Mouse (Mus musculus) left cerebral cortex, adult 2 months (tissue): Measurements from ENCODE around the gene Map3k19. TPM values are rescaled to one million over a fixed set of nuclear protein-coding genes. Genes with fewer than 3 reads are reported as not detected.

Experiments
- DNase-seq, 2 experiments: peaks; one replicate each; pipeline ENCODE4 v3.0.0; 2021 to 2022; ENCODE audit warnings: low spot score in 2 of 2, mixed read lengths in 1 of 2; ENCODE audit errors: extremely low spot score in 1 of 2
- H3K27ac ChIP-seq: fragments of 200-600 bp; 2 replicates; pipeline ENCODE4 v1.8.1; 2022
- H3K4me3 ChIP-seq: fragments of 200-600 bp; 2 replicates; pipeline ENCODE4 v1.8.1; 2022
- CTCF ChIP-seq: fragments of 200-600 bp; IDR thresholded peaks from 2 replicates; pipeline ENCODE4 v1.8.1; 2022; ENCODE audit warnings: antibody characterized with exemption, mild to moderate bottlenecking, moderate library complexity
- intact Hi-C: fragments of 180-260 bp; cut with DNase I; formaldehyde crosslinking; loops from one replicate; pipeline ENCODE4 v1.15.1; 2025
- total RNA-seq, 2 experiments: library from RNA; stranded (reverse); gene quantifications; 2 replicates each; pipeline ENCODE4 v1.2.3; 2021

Gene Map3k19
- total RNA-seq, 2 experiments from 2014 or later = 7.7 to 10.2 TPM

DNA sequence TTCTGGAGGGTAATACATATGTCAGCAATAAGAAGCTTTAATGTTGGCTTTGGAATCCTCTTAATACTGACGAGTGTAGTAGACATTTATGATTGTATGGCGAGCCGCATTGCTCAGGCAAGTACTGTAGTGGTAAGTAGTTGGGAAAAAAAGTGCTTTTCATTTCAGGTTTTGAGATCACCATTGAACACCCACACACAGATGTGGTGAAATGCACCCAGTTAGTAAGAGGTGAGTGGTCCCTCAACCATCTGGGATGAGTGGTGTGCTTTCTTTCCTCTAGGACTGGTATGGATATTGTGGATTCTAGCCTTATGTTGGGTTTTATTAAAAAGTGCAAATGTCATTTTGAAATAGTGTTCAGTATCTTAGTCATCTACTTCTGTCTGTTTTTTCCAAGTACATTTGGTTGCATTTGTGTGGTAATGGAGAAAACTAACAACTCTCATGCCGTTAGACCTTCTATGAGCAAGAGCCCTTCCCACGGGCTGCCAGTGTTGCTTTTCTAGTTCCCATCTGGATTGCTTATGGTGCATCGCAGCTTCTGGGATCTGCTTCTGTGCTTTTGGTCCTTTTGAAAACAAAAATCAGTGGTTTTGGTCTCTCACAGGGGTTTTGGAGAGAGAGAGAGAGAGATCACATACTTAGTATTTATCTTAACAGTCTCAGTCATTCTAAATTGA, 59.6 kb downstream of the Map3k19 start:
- intact Hi-C loops = no loop called here
- Histone ChIP-seq H3K27ac (no peak overlapping the region), H3K4me3 (no peak overlapping the region)
- DNase-seq = no peak
- no peak for TF ChIP-seq CTCF

DNA sequence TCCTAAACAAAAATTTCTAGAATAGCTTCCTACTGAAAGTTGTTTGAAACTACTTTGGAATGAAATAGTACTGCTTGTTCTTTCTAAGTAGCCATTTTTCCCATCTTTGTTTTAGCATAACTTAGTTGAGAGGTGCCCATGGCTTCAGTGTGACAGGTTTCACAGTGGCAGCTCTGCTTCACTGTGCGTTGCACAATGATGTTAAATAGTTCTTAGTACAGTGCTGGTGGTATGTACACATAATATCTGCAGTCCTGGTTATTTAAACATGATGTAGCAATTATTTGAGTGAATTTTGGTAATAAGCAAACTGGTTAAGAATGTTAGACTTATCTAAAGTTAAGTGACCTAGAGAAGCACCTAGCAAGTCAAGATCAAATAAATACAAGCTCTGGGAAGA, 61.4 kb downstream of the Map3k19 start:
- no peak overlapping the region for H3K27ac ChIP-seq
- no peak overlapping the region for H3K4me3 ChIP-seq
- TF ChIP-seq CTCF = no peak
- intact Hi-C loops = no loop called here
- DNase-seq = no peak

DNA sequence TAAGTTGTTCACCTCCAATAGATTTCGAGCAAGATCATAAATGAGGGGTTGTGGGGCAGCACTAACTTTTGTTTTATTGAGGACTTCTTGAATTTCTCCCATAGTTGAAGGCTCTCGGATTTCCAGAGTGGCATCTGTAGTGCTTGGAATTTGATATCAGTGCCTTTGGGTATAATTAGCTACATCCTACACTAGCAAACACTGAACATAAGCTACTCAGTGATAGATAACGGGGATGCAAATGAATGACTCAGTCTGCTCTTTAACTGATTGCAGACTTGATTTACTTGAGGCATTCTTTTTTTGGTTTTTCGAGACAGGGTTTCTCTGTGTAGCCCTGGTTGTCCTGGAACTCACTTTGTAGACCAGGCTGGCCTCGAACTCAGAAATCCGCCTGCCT, 65.9 kb downstream of the Map3k19 start:
- no peak for TF ChIP-seq CTCF
- intact Hi-C loops = no loop called here
- Histone ChIP-seq H3K4me3 (no peak overlapping the region), H3K27ac (no peak overlapping the region)
- no peak for DNase-seq

DNA sequence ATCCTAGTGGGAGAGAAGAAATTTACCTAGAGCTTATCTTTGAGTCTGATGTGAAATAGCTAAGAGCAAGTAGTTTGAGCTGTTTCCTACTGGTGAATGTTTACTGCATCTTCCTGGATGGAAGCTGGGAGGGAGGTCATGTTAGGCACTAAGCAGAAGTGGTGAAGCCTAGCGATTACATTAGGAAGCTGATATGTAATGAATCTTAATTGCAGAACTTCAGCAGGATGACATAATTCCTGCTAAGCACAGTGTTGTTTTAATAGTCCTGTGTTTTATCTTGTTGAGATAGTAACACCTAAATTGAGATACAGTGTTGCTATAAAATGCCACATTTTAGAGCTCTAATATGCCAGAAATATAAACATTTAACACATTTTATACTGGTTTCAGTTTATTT, 68.9 kb downstream of the Map3k19 start:
- no peak for TF ChIP-seq CTCF
- H3K27ac ChIP-seq = no peak overlapping the region
- DNase-seq = no peak
- intact Hi-C loops = no loop called here
- no peak overlapping the region for H3K4me3 ChIP-seq

DNA sequence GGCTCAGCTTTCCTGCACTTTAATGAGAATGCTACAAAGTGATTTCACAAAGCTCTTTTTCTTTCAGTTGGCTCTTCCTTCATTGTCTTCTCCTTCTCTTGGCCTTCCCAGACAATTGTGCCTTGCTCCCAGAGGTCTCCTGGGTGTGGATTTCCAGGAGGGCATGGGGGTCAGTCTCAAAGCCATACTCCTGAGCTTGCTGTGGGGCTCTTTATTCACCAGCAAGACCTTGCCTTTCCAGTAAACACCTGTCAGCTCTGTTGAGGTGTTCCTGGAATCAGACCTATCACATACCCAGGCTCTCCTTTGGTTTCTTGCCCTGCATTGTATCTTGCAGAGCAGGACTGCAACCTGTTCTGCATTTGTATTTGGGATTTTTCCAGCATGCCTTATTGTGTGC, 71.0 kb downstream of the Map3k19 start:
- no peak for DNase-seq
- Histone ChIP-seq H3K27ac (no peak overlapping the region), H3K4me3 (no peak overlapping the region)
- intact Hi-C loops = no loop called here
- no peak for TF ChIP-seq CTCF

DNA sequence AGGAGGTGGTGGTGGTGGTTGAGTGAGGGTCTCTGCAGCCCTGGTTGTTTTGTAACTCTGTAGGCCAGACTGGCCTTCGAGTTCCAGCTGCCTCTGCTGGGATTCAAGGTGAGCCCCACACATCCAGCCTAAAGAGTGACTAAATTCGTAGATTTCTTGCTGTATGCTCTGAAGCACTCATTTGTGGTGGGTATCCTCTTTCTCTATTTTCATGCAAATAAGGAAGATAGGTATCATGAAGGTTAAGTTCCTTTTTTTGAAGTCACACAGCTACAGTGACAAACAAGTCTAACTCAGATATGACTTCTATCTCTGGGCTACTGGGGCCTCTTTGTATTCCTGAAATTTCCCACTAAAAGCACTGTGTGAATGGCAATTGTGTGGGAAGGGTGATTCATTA, 74.0 kb downstream of the Map3k19 start:
- no peak for DNase-seq
- no peak for TF ChIP-seq CTCF
- intact Hi-C loops = no loop called here
- H3K4me3 ChIP-seq = no peak overlapping the region
- H3K27ac ChIP-seq = no peak overlapping the region

DNA sequence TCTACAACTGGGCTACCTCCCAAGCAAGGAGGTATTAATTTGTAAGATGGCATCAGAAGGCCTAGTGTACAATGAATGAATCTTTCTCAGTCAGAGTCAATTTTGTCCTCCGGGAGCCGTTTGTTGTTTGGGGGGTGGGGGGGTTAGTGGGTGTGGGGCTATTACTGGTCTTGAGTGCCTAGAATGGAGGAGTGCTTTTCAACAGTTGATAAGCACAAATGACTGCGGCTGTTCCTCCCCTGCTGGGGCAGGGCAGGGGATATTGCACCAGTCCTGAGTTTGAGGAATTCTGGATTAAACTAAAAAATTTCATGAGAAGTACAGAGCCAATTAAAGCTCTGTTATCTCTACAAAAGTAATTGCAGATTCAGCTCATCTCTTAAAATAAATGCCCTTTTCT, 74.7 kb downstream of the Map3k19 start:
- no peak for TF ChIP-seq CTCF
- intact Hi-C loops = no loop called here
- Histone ChIP-seq H3K4me3 (no peak overlapping the region), H3K27ac (no peak overlapping the region)
- DNase-seq = no peak

DNA sequence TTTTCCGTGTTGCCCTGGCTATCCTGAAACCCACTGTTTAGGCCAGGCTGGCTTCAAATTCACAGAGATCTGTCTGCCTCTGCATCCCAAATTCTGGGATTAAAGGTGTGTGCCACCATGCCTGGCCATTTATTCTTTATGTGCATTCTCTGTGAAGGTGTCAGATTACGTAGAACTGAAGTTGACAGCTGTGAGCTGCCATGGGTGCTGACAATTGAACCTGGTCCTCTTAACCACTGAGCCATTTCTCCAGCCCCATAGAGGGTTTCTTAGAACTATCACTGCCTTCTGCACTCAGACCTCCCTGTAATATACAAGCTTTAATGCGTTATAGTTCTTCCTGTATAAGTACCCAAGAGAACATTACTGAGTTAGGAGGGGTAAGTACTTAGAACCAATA, 76.2 kb downstream of the Map3k19 start:
- intact Hi-C loops = no loop called here
- Histone ChIP-seq H3K4me3 (no peak overlapping the region), H3K27ac (no peak overlapping the region)
- no peak for DNase-seq
- TF ChIP-seq CTCF = no peak

DNA sequence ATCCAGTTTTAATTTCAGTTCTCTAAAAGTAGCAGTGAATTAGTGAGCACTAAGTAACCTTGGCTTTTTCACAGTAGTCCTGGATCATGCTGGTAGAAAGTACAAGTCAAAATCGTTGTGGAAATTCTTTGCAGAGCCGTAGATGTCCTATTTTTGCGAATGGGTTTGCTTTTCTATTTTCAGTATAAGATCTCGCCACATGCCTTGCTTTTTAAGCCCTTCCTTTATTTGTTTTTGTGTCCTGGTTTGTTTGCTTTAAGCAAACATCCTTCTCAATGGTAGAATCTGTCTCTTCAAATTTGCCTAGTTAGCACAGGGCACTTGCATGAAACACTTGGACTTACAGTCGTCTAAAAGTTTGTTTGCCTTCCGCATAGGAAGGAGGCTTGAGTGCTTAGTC, 78.6 kb downstream of the Map3k19 start:
- DNase-seq = no peak
- intact Hi-C loops = no loop called here
- H3K4me3 ChIP-seq = peak overlapping the region; percentile 100
- TF ChIP-seq CTCF = no peak
- no peak overlapping the region for H3K27ac ChIP-seq

DNA sequence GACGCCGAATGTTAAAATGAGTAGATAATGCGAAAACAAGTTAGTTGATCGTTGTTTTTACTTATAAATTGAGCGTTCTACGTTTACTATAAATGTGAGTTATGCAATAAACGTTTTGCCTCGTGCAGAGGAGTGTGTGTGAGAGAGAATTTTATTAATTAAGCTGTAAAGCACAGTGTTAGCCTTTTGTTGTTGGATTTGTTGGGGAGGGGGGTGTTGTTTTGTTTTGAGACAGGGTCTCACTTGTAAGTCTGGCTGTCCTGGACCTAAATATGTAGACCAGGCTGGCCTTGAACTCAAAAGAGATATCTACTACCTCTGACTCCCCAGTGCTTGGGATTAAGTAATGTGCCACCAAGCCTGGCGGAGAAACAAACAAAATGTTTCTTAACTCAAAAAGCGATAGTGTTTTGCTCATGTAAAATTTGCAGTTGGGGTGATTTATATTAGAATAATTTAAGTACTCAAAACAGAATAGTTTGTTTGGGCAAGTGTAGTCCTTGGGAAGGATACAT, 79.6 kb downstream of the Map3k19 start:
- peak overlapping the region; percentile 100 for H3K4me3 ChIP-seq
- H3K27ac ChIP-seq = peak overlapping the region; percentile 99; the same call in 1 of the 2 replicates
- DNase-seq = no peak
- intact Hi-C loops = no loop called here
- TF ChIP-seq CTCF = no peak

DNA sequence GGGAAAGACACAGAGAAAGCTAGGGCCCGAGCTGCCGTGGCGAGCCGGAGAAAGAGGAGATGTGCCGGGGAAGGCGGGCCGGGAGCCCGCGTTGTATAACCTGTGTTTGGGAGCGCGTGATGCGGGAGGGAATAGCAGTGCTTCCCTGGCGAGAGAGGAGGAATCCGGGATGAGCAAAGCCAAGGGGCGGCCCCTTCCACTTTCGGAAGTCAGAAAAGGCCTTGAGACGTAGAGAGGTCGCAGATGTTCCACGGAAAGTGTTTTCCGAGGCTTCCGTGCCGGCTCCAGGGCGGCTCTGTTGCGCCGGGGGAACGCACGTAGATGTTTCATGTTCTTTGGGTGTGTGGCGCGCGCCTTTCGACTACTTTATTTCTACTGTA, 80.3 kb downstream of the Map3k19 start:
- no peak for TF ChIP-seq CTCF
- H3K4me3 ChIP-seq = peak overlapping the region; percentile 100
- peak overlapping the region; percentile 99 for H3K27ac ChIP-seq
- DNase-seq = no peak
- intact Hi-C loops = loop anchor here (5.0 kb wide), 2 partner anchors 93 to 328 kb away; partner anchors contain the start of genes R3hdm1, Rab3gap1 and Zranb3

DNA sequence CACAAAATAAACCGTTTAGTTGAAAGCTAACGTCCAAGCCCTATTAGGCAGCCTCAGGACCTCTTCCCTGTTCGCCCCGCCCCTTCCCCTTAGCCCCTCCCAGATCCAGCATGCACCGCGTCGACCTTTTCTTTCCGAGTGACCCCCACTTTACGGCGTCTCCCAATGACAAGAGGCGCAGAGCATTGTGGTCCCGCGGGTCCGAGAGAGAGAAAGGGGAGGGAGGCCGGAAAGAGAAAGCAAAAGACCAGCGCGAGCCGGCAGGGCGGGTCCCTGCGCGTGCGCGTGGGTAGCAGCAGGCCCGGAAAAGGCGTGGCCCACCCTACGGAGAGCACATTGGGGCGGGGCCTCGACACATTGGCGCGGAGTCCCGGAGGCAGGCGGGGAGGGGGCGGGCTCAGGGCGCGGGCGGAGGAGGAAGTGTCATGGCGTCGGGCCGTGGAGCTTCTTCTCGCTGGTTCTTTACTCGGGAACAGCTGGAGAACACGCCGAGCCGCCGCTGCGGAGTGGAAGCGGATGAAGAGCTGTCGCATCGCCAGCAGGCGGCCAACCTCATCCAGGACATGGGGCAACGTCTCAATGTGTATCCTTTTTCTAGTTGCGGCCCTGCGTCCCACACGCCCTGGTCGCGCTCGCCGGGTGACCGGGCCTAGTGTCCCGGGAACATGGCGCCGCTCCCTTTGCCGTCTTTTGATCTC, 80.9 kb downstream of the Map3k19 start, which contains the start of gene Ccnt2:
TSS of gene Ccnt2 (plus strand) at position 362 of the 698 bp plus-strand sequence.
- peak within 1 kb of the TSS; percentile 100 for H3K4me3 ChIP-seq
- H3K27ac ChIP-seq = peak within 1 kb of the TSS; percentile 99
- intact Hi-C loops = loop anchor here (5.0 kb wide), 2 partner anchors 93 to 328 kb away; partner anchors contain the start of genes R3hdm1, Rab3gap1 and Zranb3
- TF ChIP-seq CTCF = peak; percentile 33
- peak; percentile 99 for DNase-seq
